Mouse (Mus musculus): ENCODE data around the gene Ift122.
"Not testable (repeated sequence)": the region's sequence is repeated elsewhere in the genome, so short reads cannot be mapped to it uniquely, and the experiment has no call there.

Ift122 gene

DNA sequence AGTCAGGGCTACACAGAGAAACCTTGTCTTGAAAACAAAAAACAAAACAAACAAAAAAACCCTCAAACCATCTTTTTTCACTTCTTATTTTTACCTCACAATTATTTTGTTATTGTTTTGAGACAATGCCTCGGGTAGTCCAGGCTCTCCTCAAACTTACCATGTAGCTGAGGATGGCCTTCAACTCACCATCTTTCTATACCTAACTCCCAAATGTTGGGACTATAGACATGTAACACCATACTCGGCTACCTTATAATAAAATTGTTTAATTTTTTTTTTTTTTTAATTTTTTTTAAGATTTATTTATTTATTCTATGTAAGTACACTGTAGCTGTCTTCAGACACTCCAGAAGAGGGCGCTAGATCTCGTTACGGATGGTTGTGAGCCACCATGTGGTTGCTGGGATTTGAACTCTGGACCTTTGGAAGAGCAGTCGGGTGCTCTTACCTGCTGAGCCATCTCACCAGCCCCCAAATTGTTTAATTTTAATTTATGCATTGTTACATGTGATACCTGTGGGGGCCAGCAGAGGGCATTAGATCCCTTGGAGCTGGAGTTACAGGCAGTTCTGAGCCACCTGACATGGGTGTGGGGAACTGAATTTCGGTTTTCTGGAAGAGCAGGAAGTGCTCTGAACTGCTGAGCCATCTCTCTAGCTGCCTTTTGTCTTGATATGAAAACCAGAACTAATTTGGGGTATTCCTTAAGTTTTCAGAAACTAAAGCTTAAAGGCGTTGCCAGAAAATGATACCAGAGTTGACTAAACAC, 6.4 kb upstream of the Ift122 start:
- peak; percentile 65 to 85 for DNase-seq (ENCODE audit: low spot score in 2 of 2)

GRCm38 (mm10) chr6:115848598-115849304, 4.5 kb upstream of the Ift122 start:
- no peak for DNase-seq (ENCODE audit: low spot score in 2 of 2)

GRCm38 (mm10) chr6:115852446-115853090, 702 bp upstream of the Ift122 start:
- peak in 1 of 2 experiments; percentile 33 for DNase-seq (ENCODE audit: low spot score in 2 of 2)

- no peak for DNase-seq (ENCODE audit: low spot score in 2 of 2)
Measured at GRCm38 (mm10) chr6:115853985-115854384, 715 bp downstream of the Ift122 start.

- no peak for DNase-seq (ENCODE audit: low spot score in 2 of 2)
Measured at GRCm38 (mm10) chr6:115854432-115854831, 1.2 kb downstream of the Ift122 start.

DNA sequence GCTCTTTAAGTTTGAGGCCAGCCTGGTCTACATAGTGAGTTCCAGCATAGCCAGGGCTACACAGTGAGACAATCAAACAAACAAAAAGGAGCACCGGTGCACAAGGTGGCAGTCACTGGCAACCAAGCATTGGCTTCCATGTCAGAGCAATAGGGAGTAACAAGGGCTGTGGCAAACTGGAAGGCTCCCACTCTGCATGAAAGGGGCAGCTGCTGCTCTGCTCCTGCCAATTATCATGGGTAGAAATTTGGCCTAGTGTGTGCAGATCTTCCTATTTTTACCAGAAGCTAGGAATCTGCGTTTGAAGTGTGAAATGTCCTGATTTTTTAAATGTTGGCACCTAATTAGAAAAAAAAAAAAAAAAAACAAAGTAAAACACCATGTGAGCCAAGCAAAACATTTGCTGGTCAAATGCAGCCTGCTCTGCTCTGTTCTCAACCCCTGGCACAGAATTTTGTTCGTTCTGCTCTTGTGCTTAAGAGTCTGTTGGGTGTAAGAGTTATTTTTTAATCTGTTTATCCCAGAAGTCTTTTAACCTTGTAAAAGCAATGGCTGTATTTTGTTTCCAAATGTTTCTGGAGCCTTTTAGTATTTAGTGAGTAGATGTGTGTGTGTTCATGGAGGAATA, 2.6 kb downstream of the Ift122 start:
- DNase-seq (ENCODE audit: low spot score in 2 of 2), result no peak

DNA sequence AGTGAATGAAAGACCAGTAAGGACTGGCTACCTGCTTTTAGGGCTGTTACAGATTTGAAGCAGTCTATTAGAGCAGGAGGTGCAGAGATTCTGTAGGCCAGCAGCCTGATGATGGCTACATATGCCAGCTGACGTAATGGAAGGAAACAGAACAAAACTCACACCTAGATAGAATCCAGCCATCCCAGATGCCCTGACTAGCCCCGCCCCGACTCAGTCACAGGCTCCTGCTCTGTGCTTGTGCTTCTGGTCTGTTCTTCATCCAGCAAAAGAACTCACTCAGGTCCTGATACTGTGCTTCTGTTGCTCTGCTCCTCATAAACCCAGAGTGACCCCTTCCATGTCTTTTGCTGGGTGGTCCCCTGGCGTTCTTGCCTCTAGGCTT, 3.1 kb downstream of the Ift122 start:
- DNase-seq (ENCODE audit: low spot score in 2 of 2), result no peak

GRCm38 (mm10) chr6:115859258-115859657, 6.0 kb downstream of the Ift122 start:
- no peak for DNase-seq (ENCODE audit: low spot score in 2 of 2)

GRCm38 (mm10) chr6:115860027-115860556, 6.8 kb downstream of the Ift122 start:
- no peak for DNase-seq (ENCODE audit: low spot score in 2 of 2)

DNA sequence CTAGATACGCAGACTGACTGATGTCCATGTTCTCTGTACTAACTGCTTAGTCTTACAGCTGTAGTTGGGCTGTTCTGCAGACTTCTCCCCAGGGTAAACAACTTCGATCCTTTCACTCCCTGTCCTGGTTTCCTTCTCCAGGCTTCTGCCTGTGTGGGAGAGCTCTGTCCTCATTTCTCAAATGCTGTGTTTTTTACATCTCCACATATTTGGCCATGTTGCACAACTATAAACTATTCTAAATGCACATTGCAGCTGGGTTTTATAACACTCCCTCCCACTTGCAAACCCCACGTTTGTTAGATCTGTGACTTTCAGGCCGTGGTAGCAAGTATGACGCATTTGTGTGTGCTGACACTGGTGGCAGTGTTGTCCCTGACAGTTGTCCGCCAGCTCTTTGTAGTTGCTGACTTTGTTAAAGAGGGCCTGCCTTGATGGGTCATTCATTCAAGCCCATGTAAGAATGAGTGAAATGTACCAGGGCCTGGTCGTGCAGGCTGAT, 10.1 kb downstream of the Ift122 start:
- no peak for DNase-seq (ENCODE audit: low spot score in 2 of 2)

- no peak for DNase-seq (ENCODE audit: low spot score in 2 of 2)
Measured at GRCm38 (mm10) chr6:115865246-115865645, 12.0 kb downstream of the Ift122 start.

GRCm38 (mm10) chr6:115867157-115867556, 13.9 kb downstream of the Ift122 start:
- DNase-seq (ENCODE audit: low spot score in 2 of 2), result not testable (repeated sequence)

DNA sequence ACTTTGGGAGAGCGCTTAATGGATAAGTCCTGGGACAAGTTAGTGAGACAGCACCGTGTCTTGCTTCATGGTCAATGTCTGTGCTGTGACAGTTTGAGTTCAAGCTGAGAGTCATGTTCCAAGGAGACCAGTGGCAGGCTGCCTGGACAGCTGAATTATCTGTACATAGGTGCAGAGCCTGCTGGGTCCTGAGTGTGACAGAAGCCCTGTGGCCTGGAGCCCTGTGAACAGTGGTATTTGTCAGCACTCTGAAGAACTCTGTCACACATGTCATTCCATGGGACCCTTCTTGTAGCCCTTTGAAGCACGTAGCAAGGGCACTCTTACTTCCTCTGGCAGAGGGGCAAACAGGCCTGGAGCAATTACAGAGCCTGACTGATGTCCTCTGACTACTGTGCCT, 18.0 kb downstream of the Ift122 start:
- DNase-seq (ENCODE audit: low spot score in 2 of 2), result not testable (repeated sequence)

DNA sequence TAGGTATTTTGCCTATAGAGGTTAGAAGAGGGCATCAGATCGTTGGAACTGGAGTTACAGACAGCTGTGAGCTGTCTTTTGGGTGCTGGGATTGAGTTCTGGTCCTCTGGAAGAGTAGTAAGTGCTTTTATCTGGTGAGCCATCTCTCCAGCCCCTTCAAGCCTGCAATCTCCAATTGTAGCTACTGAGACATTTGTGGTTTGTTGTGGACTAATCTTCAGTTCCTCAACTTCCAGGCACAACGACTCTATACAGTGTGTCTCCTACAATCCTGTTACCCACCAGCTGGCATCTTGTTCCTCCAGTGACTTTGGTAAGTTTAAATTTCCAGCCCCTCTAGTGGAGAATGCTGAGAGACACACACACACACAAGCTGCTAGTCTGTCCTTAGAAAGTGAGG, 24.0 kb downstream of the Ift122 start:
- no peak for DNase-seq (ENCODE audit: low spot score in 2 of 2)

GRCm38 (mm10) chr6:115878694-115879093, 25.4 kb downstream of the Ift122 start:
- DNase-seq (ENCODE audit: low spot score in 2 of 2), result no peak

DNA sequence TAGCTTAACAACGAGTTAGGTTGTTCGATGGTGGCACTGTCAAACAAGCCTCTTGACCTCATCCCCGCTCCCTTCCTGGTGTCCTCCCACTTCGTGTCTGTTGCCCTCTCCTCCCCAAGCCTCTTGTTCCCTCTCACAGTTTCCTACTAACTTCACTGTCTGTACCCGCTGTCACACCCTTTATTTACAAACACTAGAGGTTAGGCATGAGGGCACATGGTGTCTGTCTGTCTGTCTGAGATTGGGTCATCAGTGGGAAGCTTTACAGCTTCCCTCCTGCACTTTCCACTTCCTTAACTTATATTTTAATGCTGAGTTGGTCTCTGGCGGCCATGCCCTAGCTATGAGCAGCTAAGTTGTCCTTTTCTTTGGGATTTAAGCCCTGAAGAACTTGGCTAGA, 26.5 kb downstream of the Ift122 start:
- no peak for DNase-seq (ENCODE audit: low spot score in 2 of 2)

DNA sequence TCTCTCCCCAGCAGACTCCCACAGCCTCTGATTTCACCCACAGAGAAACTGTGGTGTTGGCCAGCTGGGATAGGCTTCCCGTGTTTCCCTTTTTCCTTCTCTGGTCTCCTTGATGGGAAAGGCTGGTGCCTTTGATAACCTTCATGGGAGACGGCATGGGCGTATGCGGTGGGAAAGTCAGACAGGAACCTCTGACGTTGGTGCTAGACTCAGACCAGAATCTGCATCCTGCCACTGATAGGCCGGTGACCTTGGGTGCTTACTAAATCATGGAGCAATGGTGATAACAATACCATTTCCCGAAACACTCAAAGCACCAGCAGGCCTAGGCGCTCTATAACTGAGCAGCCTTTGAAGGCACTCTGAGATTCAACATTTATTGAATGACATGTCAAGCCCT, 27.5 kb downstream of the Ift122 start:
- DNase-seq (ENCODE audit: low spot score in 2 of 2), result no peak

DNA sequence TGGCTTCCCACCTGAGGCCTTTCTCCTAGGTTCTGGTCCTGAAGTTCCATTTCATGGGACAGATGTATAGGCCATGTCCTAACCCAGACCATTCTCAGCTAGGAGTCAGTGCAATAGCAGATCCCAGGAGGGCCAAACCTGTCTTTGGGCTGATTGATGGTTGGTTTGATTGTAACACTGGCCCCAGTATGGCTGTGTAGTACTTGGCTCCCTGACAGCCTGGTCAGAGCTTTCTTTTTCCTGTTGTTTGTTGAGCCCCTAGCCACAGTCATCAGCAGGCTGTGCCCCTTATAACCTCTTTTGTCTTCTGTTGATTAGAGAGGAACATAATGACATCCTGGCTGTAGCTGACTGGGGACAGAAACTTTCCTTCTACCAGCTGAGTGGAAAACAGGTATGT, 30.7 kb downstream of the Ift122 start:
- DNase-seq (ENCODE audit: low spot score in 2 of 2), result no peak

GRCm38 (mm10) chr6:115886894-115887293, 33.6 kb downstream of the Ift122 start:
- DNase-seq (ENCODE audit: low spot score in 2 of 2), result peak; percentile 34 to 64

DNA sequence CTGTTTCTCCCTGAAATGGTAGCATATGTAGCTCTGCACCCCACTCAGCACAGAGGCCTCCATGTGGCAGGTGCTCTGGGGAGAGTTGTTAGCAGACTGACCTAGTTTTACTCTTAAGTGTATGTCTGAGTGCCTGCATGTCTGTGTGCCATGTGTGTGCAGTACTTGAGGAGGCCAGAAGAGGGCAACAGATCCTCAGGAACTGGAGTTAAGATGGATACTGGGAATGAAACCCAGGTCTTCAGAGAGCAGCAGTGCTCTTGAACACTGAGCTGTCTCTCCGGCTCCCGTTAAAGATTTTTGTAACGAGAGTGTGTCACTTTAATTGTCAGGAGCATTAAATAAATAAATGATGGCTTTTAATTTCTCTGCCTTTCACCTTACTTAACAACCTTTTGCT, 35.0 kb downstream of the Ift122 start:
- peak; percentile 30 to 69 for DNase-seq (ENCODE audit: low spot score in 2 of 2)

GRCm38 (mm10) chr6:115890601-115891000, 37.3 kb downstream of the Ift122 start:
- no peak for DNase-seq (ENCODE audit: low spot score in 2 of 2)

GRCm38 (mm10) chr6:115891061-115891460, 37.8 kb downstream of the Ift122 start:
- no peak for DNase-seq (ENCODE audit: low spot score in 2 of 2)
